Mouse (Mus musculus) erythroblast, embryonic 14.5 days (primary cell): ENCODE measurements around the gene Prdm16. TPM values are rescaled to one million over a fixed set of nuclear protein-coding genes. Genes with fewer than 3 reads are reported as not detected.

ENCODE experiments used
- H3K27me3 ChIP-seq: 2 replicates; pipeline ENCODE4 v1.6.1; 2012; ENCODE audit warnings: inconsistent platforms; ENCODE audit not compliant: control insufficient read depth
- H3K36me3 ChIP-seq: 2 replicates; pipeline ENCODE4 v1.6.1; 2012; ENCODE audit warnings: mild to moderate bottlenecking, inconsistent platforms; ENCODE audit not compliant: control insufficient read depth
- H3K4me1 ChIP-seq: 2 replicates; pipeline ENCODE4 v1.6.1; 2012; ENCODE audit warnings: inconsistent platforms; ENCODE audit not compliant: control insufficient read depth
- H3K4me3 ChIP-seq: replicated peaks from 2 replicates; pipeline ENCODE3; 2012; ENCODE audit warnings: moderate library complexity, mild to moderate bottlenecking, inconsistent platforms
- H3K9me3 ChIP-seq: 2 replicates; pipeline ENCODE4 v1.6.1; 2012; ENCODE audit warnings: low read length, inconsistent platforms, mixed read lengths; ENCODE audit not compliant: control insufficient read depth
- GATA1 ChIP-seq: IDR thresholded peaks from 2 replicates; pipeline ENCODE4 v1.6.1; 2012; ENCODE audit warnings: low read length, inconsistent platforms, mixed read lengths
- TAL1 ChIP-seq: IDR thresholded peaks from 3 replicates; pipeline ENCODE4 v1.6.1; 2012; ENCODE audit warnings: low read length, inconsistent platforms, mixed read lengths
- polyA plus RNA-seq: library from polyadenylated mRNA; stranded (reverse); fragments of >175 nt; gene quantifications from 2 replicates; pipeline ENCODE4 v1.2.3, GENCODE M21; 2012

Gene Prdm16
- polyA plus RNA-seq, 1 experiment, result 0.12 TPM

- Histone ChIP-seq H3K27me3 (no peaks in the 10 kb centered on the region), H3K36me3 (no peaks in the 10 kb centered on the region), H3K4me3 (no peak overlapping the region), H3K9me3 (no peaks in the 10 kb centered on the region), H3K4me1 (no peaks in the 10 kb centered on the region)
- no peak for TF ChIP-seq TAL1
- TF ChIP-seq GATA1, result no peak
Measured at GRCm38 (mm10) chr4:154582607-154583236, 54.0 kb downstream of the Prdm16 start.

- TF ChIP-seq TAL1 (no peak), GATA1 (no peak)
- H3K4me1 ChIP-seq, result no peaks in the 10 kb centered on the region
- no peaks in the 10 kb centered on the region for H3K9me3 ChIP-seq
- H3K36me3 ChIP-seq, result no peaks in the 10 kb centered on the region
- no peak overlapping the region for H3K4me3 ChIP-seq
- H3K27me3 ChIP-seq, result no peaks in the 10 kb centered on the region
Measured at GRCm38 (mm10) chr4:154581261-154581886, 55.3 kb downstream of the Prdm16 start.

GRCm38 (mm10) chr4:154574208-154574875, 62.3 kb downstream of the Prdm16 start:
- Histone ChIP-seq H3K4me3 (no peak overlapping the region), H3K9me3 (no peaks in the 10 kb centered on the region), H3K27me3 (no peaks in the 10 kb centered on the region), H3K36me3 (no peaks in the 10 kb centered on the region), H3K4me1 (no peaks in the 10 kb centered on the region)
- TF ChIP-seq TAL1 (no peak), GATA1 (no peak)

GRCm38 (mm10) chr4:154570451-154570881, 66.2 kb downstream of the Prdm16 start:
- no peaks in the 10 kb centered on the region for H3K9me3 ChIP-seq
- H3K27me3 ChIP-seq, result no peaks in the 10 kb centered on the region
- H3K4me1 ChIP-seq, result no peaks in the 10 kb centered on the region
- TF ChIP-seq GATA1 (no peak), TAL1 (no peak)
- H3K4me3 ChIP-seq, result no peak overlapping the region
- no peaks in the 10 kb centered on the region for H3K36me3 ChIP-seq

GRCm38 (mm10) chr4:154569845-154570244, 66.8 kb downstream of the Prdm16 start:
- Histone ChIP-seq H3K27me3 (no peaks in the 10 kb centered on the region), H3K4me3 (no peak overlapping the region), H3K9me3 (no peaks in the 10 kb centered on the region), H3K4me1 (no peaks in the 10 kb centered on the region), H3K36me3 (no peaks in the 10 kb centered on the region)
- no peak for TF ChIP-seq TAL1
- no peak for TF ChIP-seq GATA1

DNA sequence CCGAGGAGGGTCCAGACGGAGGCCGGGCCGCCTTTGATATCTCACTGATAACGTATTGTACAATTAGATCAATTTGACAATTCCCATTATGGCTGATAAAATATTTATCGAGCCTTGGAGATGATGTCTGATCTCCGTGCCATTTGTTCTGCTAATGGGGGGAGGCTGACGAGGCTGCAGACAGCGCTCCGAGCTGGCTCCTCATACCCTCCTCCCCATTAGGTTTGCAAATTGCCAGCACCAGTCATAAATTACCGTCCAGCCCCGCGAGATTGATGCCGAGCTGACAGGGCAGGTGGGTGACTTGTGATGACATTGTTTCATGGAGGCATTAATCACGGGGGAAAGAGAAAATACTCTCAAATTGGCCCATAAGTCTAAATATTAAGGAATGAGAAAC, 67.9 kb downstream of the Prdm16 start:
- Histone ChIP-seq H3K4me1 (no peaks in the 10 kb centered on the region), H3K9me3 (no peaks in the 10 kb centered on the region), H3K27me3 (no peaks in the 10 kb centered on the region), H3K4me3 (no peak overlapping the region), H3K36me3 (no peaks in the 10 kb centered on the region)
- TF ChIP-seq GATA1, result no peak
- no peak for TF ChIP-seq TAL1

DNA sequence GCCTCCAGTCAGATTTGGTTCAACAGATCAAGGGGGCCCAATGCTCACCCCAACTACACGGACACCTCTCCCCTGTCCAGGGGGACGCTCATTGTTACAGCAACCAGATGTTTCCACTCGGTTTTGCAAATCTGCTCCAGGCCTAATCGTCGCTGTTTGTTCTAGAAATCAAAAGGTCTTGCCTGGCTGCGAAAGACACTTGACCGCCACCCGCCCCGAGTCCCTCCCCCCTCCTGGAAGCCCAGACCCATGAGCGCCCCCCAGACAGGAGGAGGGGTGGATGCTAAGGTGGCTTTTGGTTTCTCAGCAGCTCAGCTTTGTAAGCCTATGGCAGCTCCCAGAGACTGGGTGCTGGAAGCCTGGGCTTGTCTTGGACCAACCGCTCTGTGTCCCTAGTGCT, 68.7 kb downstream of the Prdm16 start:
- Histone ChIP-seq H3K9me3 (no peaks in the 10 kb centered on the region), H3K4me3 (no peak overlapping the region), H3K4me1 (no peaks in the 10 kb centered on the region), H3K36me3 (no peaks in the 10 kb centered on the region), H3K27me3 (no peaks in the 10 kb centered on the region)
- no peak for TF ChIP-seq TAL1
- TF ChIP-seq GATA1, result no peak

DNA sequence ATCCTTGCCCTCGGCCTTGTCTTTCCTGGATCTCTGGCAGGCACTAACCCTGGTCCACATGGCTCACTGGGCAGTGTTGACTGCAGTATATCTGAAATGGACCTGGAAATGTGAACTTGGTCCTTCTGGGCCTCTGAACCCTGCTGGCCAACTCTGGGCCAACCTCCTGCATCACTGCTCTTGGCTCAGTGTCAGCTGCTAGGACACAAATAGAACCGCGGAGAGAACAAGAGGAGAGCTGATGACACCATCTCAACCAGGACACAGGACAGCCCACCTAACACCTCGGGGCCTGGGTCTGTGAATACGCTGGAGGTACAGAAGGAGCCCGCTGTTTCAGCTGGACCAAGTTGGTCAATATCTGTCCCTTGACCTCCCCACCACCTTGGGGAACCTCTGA, 73.5 kb downstream of the Prdm16 start:
- no peaks in the 10 kb centered on the region for H3K9me3 ChIP-seq
- no peak overlapping the region for H3K4me3 ChIP-seq
- H3K4me1 ChIP-seq, result no peaks in the 10 kb centered on the region
- no peak for TF ChIP-seq GATA1
- TF ChIP-seq TAL1, result no peak
- no peaks in the 10 kb centered on the region for H3K27me3 ChIP-seq
- H3K36me3 ChIP-seq, result no peaks in the 10 kb centered on the region

- peaks cover 5% of the 10 kb centered on the region; the same call in 1 of the 2 replicates for H3K27me3 ChIP-seq
- TF ChIP-seq TAL1 (no peak), GATA1 (no peak)
Measured at GRCm38 (mm10) chr4:154558041-154558440, 78.6 kb downstream of the Prdm16 start.

More at GRCm38 (mm10) chr4:154558041-154558440, 78.6 kb downstream of the Prdm16 start:
- Histone ChIP-seq H3K36me3 (no peaks in the 10 kb centered on the region), H3K4me1 (no peaks in the 10 kb centered on the region), H3K9me3 (no peaks in the 10 kb centered on the region), H3K4me3 (no peak overlapping the region)
